Comparison of ENCODE assay signal across 8 mouse cellular contexts in genomic region chr3:92920364-92920763, GRCm38 (mm10). TPM values are rescaled to one million over a fixed set of nuclear protein-coding genes. Genes with fewer than 3 reads are reported as not detected.
DNase-seq lines count a peak whose midpoint lies in the region; ATAC-seq and TF ChIP-seq lines count a peak whose summit lies in the region.
"Had no signal": no experiment of that assay in that cellular context is flagged by ENCODE, and none has a peak within 500 bp of the region (broad histone marks: within the 10 kb centered on the region; RNA-seq: fewer than 3 reads in every experiment).

No protein-coding gene starts in this region.

- no peaks in the 10 kb centered on the region for H3K79me2 ChIP-seq in CH12.LX (replicated peaks; ENCODE audit: control insufficient read depth, extremely low read depth, insufficient read depth, poor library complexity, severe bottlenecking)

- H3K27me3 ChIP-seq in kidney, postnatal 0 days (ENCODE audit: insufficient read depth, low read length): no peaks in the 10 kb centered on the region
- no peaks in the 10 kb centered on the region for H3K27me3 ChIP-seq in kidney, embryonic 15.5 days
- H3K27me3 ChIP-seq in CH12.LX (replicated peaks): no peaks in the 10 kb centered on the region
- H3K27me3 ChIP-seq: neural tube, embryonic 12.5 days had no signal

- no peak overlapping the region for H3K9ac ChIP-seq in kidney, postnatal 0 days (ENCODE audit: low read depth, low read length)
- no peak overlapping the region for H3K9ac ChIP-seq in kidney, embryonic 15.5 days
- no peak overlapping the region for H3K9ac ChIP-seq in CH12.LX (ENCODE audit: insufficient read depth, low read depth)
- H3K9ac ChIP-seq: neural tube, embryonic 12.5 days had no signal

- H3K4me3 ChIP-seq in kidney, postnatal 0 days (replicated peaks; ENCODE audit: low read depth, low read length): no peak overlapping the region
- H3K4me3 ChIP-seq in kidney, embryonic 15.5 days (replicated peaks): no peak overlapping the region
- H3K4me3 ChIP-seq in CH12.LX (replicated peaks in 1 of 3; ENCODE audit: low read depth in 2 of 3, low read length in 2 of 3, poor library complexity in 1 of 3): no peak overlapping the region
- H3K4me3 ChIP-seq: neural tube, embryonic 12.5 days had no signal

- no peaks in the 10 kb centered on the region for H3K9me3 ChIP-seq in kidney, postnatal 0 days (replicated peaks; ENCODE audit: low read length)
- no peaks in the 10 kb centered on the region for H3K9me3 ChIP-seq in kidney, embryonic 15.5 days (replicated peaks)
- no peaks in the 10 kb centered on the region for H3K9me3 ChIP-seq in CH12.LX (replicated peaks; ENCODE audit: low read length)
- H3K9me3 ChIP-seq: neural tube, embryonic 12.5 days had no signal

- TF ChIP-seq CTCF in kidney, postnatal 0 days (IDR thresholded peaks at IDR 0.05; ENCODE audit: low read depth): peak; percentile 74
- TF ChIP-seq CTCF in CH12.LX (conservative IDR thresholded peaks at IDR 0.05 in 1 of 2, IDR thresholded peaks at IDR 0.05 in 1 of 2; ENCODE audit: low read depth in 2 of 2, low read length in 2 of 2): peak; percentile 47 to 61

- dilution Hi-C loops in CH12.LX (cut with MboI; ENCODE audit: extremely low pct_ligation_motif_present, extremely low pct_unique_long_range_greater_than_20kb, low sequenced_read_pairs): no loop called here

- no peak overlapping the region for H3K27ac ChIP-seq in kidney, postnatal 0 days
- no peak overlapping the region for H3K27ac ChIP-seq in kidney, embryonic 15.5 days
- no peak overlapping the region for H3K27ac ChIP-seq in CH12.LX (ENCODE audit: insufficient read depth, low read depth)
- H3K27ac ChIP-seq: neural tube, embryonic 12.5 days had no signal

- H3K4me1 ChIP-seq in kidney, postnatal 0 days (replicated peaks; ENCODE audit: insufficient read depth, low read length): no peaks in the 10 kb centered on the region
- H3K4me1 ChIP-seq in kidney, embryonic 15.5 days: no peaks in the 10 kb centered on the region
- H3K4me1 ChIP-seq in CH12.LX (ENCODE audit: control insufficient read depth in 1 of 2, insufficient read depth in 2 of 2): no peaks in the 10 kb centered on the region
- H3K4me1 ChIP-seq: neural tube, embryonic 12.5 days had no signal

- no peak for TF ChIP-seq EP300 in CH12.LX (IDR thresholded peaks at IDR 0.05; ENCODE audit: low read length)

- no peaks in the 10 kb centered on the region for H3K36me3 ChIP-seq in kidney, postnatal 0 days (ENCODE audit: insufficient read depth, low read length)
- no peaks in the 10 kb centered on the region for H3K36me3 ChIP-seq in kidney, embryonic 15.5 days
- H3K36me3 ChIP-seq in CH12.LX (replicated peaks in 1 of 2; ENCODE audit: control insufficient read depth in 1 of 2, insufficient read depth in 1 of 2, low read length in 1 of 2): no peaks in the 10 kb centered on the region
- H3K36me3 ChIP-seq: neural tube, embryonic 12.5 days had no signal

- WGBS in kidney, postnatal 0 days: 56% methylated on average over 4 of the region's 4 CpGs
- 55% methylated on average over 4 of the region's 4 CpGs for WGBS in kidney, embryonic 15.5 days
- WGBS in large intestine, adult 2 months: 51% methylated on average over 4 of the region's 4 CpGs

- in situ Hi-C loops in CH12.LX (cut with MboI; ENCODE audit: low pct_ligation_motif_present, low pct_unique_long_range_greater_than_20kb, low sequenced_read_pairs): no loop called here

- 0 out of 2 replicates have a peak, but pooled peaks have one; percentile 57 for ATAC-seq in kidney, postnatal 0 days (replicated peaks; ENCODE audit: low FRiP score, low read depth)
- no peak for ATAC-seq in kidney, embryonic 15.5 days (replicated peaks; ENCODE audit: low FRiP score)

- TF ChIP-seq POLR2A in CH12.LX (IDR thresholded peaks at IDR 0.05; ENCODE audit: low read depth, low read length): no peak

- peak; percentile 49 for DNase-seq in kidney, postnatal 0 days (ENCODE audit: low spot score)
- DNase-seq in CH12.LX (ENCODE audit: extremely low read depth) (peak; percentile 59), NIH3T3 (ENCODE audit: low read depth) (peak; percentile 29)
- peak; percentile 6 for DNase-seq in large intestine, adult 2 months (ENCODE audit: low read depth, low spot score)
- DNase-seq in spleen, adult 12 weeks (ENCODE audit: low spot score): no peak
- DNase-seq in heart, adult 18-20 months: no peak

- TF ChIP-seq RAD21 in CH12.LX (IDR thresholded peaks at IDR 0.05; ENCODE audit: low read depth, low read length): peak; percentile 40

- no peak overlapping the region for H3K4me2 ChIP-seq in kidney, postnatal 0 days (ENCODE audit: low read length)
- H3K4me2 ChIP-seq in kidney, embryonic 15.5 days: no peak overlapping the region
- H3K4me2 ChIP-seq in CH12.LX (ENCODE audit: insufficient read depth, low read depth, poor library complexity, severe bottlenecking): no peak overlapping the region
- H3K4me2 ChIP-seq: neural tube, embryonic 12.5 days had no signal

TF ChIP-seq in CH12.LX, 34 proteins besides CTCF, POLR2A, EP300 and RAD21:
- TF ChIP-seq SMC3 (IDR thresholded peaks at IDR 0.05; ENCODE audit: low read depth, low read length) (peak; percentile 24; the same call in 1 of the 2 replicates), TBP (conservative IDR thresholded peaks at IDR 0.05; ENCODE audit: low read depth, low read length) (no peak), BHLHE40 (IDR thresholded peaks at IDR 0.05; ENCODE audit: low read depth, low read length) (no peak)

RNA-seq across cellular contexts. Expression of gene Lce3a, which starts 5.7 kb away (rescaled TPM):
- not detected in 2 replicates for polyA plus RNA-seq in kidney, postnatal 0 days (2015; fragmentation: Nextera tagmentation; extraction: Ambion mirVana)
- polyA plus RNA-seq in kidney, embryonic 15.5 days (2015; fragmentation: Nextera tagmentation; extraction: Ambion mirVana): not detected in 2 replicates
- total RNA-seq in CH12.LX (2012; rRNA removed) (not detected in 2 replicates), CH12.LX (2014; rRNA removed) (not detected in 2 replicates)
- polyA plus RNA-seq in CH12.LX (2012; ENCODE audit: insufficient read length, low read depth): not detected in 2 replicates
- polyA plus RNA-seq in large intestine, adult 2 months (2012; rRNA removed): not detected in 2 replicates
- total RNA-seq in heart, adult 18-20 months (2021): not detected
- polyA plus RNA-seq: neural tube, embryonic 12.5 days had no signal

RNA-seq across cellular contexts. Expression of gene Lce3b, which starts 12.4 kb away (rescaled TPM):
- polyA plus RNA-seq in kidney, postnatal 0 days (2015; fragmentation: Nextera tagmentation; extraction: Ambion mirVana): not detected in 2 replicates
- polyA plus RNA-seq in kidney, embryonic 15.5 days (2015; fragmentation: Nextera tagmentation; extraction: Ambion mirVana): not detected in 2 replicates
- not detected in 2 replicates for total RNA-seq in CH12.LX (2012; rRNA removed)
- total RNA-seq in CH12.LX (2014; rRNA removed): not detected in 2 replicates
- polyA plus RNA-seq in CH12.LX (2012; ENCODE audit: insufficient read length, low read depth): not detected in 2 replicates
- 0.26 TPM in 1 of 2 replicates, not detected in the other for polyA plus RNA-seq in large intestine, adult 2 months (2012; rRNA removed)
- not detected for total RNA-seq in heart, adult 18-20 months (2021)
- polyA plus RNA-seq: neural tube, embryonic 12.5 days had no signal

RNA-seq across cellular contexts. Expression of gene Lce3c, which starts 23.9 kb away (rescaled TPM):
- not detected in 2 replicates for polyA plus RNA-seq in kidney, postnatal 0 days (2015; fragmentation: Nextera tagmentation; extraction: Ambion mirVana)
- not detected in 2 replicates for polyA plus RNA-seq in kidney, embryonic 15.5 days (2015; fragmentation: Nextera tagmentation; extraction: Ambion mirVana)
- total RNA-seq in CH12.LX (2012; rRNA removed) (not detected in 2 replicates), CH12.LX (2014; rRNA removed) (not detected in 2 replicates)
- not detected in 2 replicates for polyA plus RNA-seq in CH12.LX (2012; ENCODE audit: insufficient read length, low read depth)
- not detected in 2 replicates for polyA plus RNA-seq in large intestine, adult 2 months (2012; rRNA removed)
- not detected for total RNA-seq in heart, adult 18-20 months (2021)
- polyA plus RNA-seq: neural tube, embryonic 12.5 days had no signal

RNA-seq across cellular contexts. Expression of gene Lce3d, which starts 36.8 kb away (rescaled TPM):
- not detected in 2 replicates for polyA plus RNA-seq in kidney, postnatal 0 days (2015; fragmentation: Nextera tagmentation; extraction: Ambion mirVana)
- polyA plus RNA-seq in kidney, embryonic 15.5 days (2015; fragmentation: Nextera tagmentation; extraction: Ambion mirVana): not detected in 2 replicates
- not detected in 2 replicates for total RNA-seq in CH12.LX (2012; rRNA removed)
- total RNA-seq in CH12.LX (2014; rRNA removed): not detected in 2 replicates
- polyA plus RNA-seq in CH12.LX (2012; ENCODE audit: insufficient read length, low read depth): not detected in 2 replicates
- not detected in 2 replicates for polyA plus RNA-seq in large intestine, adult 2 months (2012; rRNA removed)
- total RNA-seq in heart, adult 18-20 months (2021): not detected
- polyA plus RNA-seq: neural tube, embryonic 12.5 days had no signal

RNA-seq across cellular contexts. Expression of gene Lce3e, which starts 46.5 kb away (rescaled TPM):
- polyA plus RNA-seq in kidney, postnatal 0 days (2015; fragmentation: Nextera tagmentation; extraction: Ambion mirVana): not detected in 2 replicates
- polyA plus RNA-seq in kidney, embryonic 15.5 days (2015; fragmentation: Nextera tagmentation; extraction: Ambion mirVana): not detected in 2 replicates
- total RNA-seq in CH12.LX (2012; rRNA removed) (not detected in 2 replicates), CH12.LX (2014; rRNA removed) (not detected in 2 replicates)
- not detected in 2 replicates for polyA plus RNA-seq in CH12.LX (2012; ENCODE audit: insufficient read length, low read depth)
- not detected in 2 replicates for polyA plus RNA-seq in large intestine, adult 2 months (2012; rRNA removed)
- not detected for total RNA-seq in heart, adult 18-20 months (2021)
- polyA plus RNA-seq: neural tube, embryonic 12.5 days had no signal

Comparison
In these comparisons a context has a peak if more than half of its experiments do, and no peak if none do; other contexts are left out.
1. DNase-seq: peak in kidney, postnatal 0 days (single experiment), CH12.LX (single experiment), NIH3T3 (single experiment) and large intestine, adult 2 months (single experiment); none in spleen, adult 12 weeks (single experiment) and heart, adult 18-20 months (0 of 2).